Mouse (Mus musculus): Measurements from ENCODE around the gene Pphln1. TPM values are rescaled to one million over a fixed set of nuclear protein-coding genes. Genes with fewer than 3 reads are reported as not detected.

Gene Pphln1
- total and polyA plus RNA-seq, 2 experiments from 2014 or later, result 32.3 to 37.9 TPM

DNA sequence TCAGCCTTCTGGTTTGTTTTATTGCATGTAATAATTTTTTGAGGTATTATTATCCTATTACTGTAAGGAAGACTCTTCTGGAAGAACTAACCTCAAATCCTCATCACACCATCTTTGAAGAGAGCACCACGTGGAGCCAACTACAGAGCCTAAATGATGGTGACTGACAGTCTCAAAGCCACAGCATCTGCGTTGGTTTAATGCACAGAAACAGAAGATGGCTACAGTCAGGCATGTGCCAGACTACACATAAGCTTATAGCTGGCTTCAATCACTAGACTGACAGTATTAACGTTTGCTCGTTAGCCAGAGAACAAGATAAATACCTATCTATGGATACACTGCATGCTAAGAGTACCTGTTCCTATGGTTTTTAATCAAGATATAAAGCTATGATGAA is 138.0 kb downstream of the Pphln1 start:
- Histone ChIP-seq H3K4me3 (ENCODE audit: low read depth, low read length) (no peak overlapping the region), H3K36me3 (ENCODE audit: insufficient read depth) (no peaks in the 10 kb centered on the region), H3K9me3 (ENCODE audit: low read length) (no peaks in the 10 kb centered on the region), H3K27ac (ENCODE audit: low read depth, low read length) (no peak overlapping the region), H3K27me3 (ENCODE audit: insufficient read depth, low read length) (no peaks in the 10 kb centered on the region), H3K4me1 (ENCODE audit: insufficient read depth) (0 out of 2 replicates have a peak, but pooled peaks cover 4% of the 10 kb centered on the region), H3K9ac (no peak overlapping the region), H3K4me2 (ENCODE audit: low read depth) (no peak overlapping the region)
- no peak for TF ChIP-seq CTCF (IDR thresholded peaks at IDR 0.05; ENCODE audit: low read depth)
- 43% methylated on average over 4 of the region's 4 CpGs for WGBS
- ATAC-seq (no peak; the same call in 1 of the 2 replicates), DNase-seq (no peak)

DNA sequence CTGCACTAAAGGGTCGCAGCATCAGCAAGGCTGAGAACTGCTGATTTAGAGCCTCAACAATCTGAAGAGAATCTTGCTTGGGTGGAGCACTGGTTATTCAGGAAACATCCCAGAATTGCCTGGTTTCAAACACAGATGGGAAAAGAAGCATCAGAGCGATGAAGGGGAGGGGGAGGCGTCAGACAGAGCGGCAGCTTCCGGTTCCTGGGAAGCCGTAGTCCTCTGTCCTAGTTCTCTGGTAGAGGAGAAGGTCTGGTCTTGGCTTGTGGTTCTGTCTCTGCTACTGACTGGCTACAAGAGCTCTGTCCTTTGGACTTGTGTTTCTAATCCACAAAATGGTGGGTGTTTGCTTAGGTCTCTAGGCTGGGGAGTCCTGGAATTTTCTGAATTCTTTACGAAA is 139.6 kb downstream of the Pphln1 start:
- Histone ChIP-seq H3K4me3 (ENCODE audit: low read depth, low read length) (no peak overlapping the region), H3K4me1 (ENCODE audit: insufficient read depth) (0 out of 2 replicates have a peak, but pooled peaks cover 4% of the 10 kb centered on the region), H3K9me3 (ENCODE audit: low read length) (no peaks in the 10 kb centered on the region), H3K9ac (no peak overlapping the region), H3K4me2 (ENCODE audit: low read depth) (no peak overlapping the region), H3K36me3 (ENCODE audit: insufficient read depth) (no peaks in the 10 kb centered on the region), H3K27ac (ENCODE audit: low read depth, low read length) (no peak overlapping the region), H3K27me3 (ENCODE audit: insufficient read depth, low read length) (no peaks in the 10 kb centered on the region)
- ATAC-seq (no peak), DNase-seq (no peak)
- no peak for TF ChIP-seq CTCF (IDR thresholded peaks at IDR 0.05; ENCODE audit: low read depth)
- WGBS, result 74% methylated on average over 7 of the region's 7 CpGs

DNA sequence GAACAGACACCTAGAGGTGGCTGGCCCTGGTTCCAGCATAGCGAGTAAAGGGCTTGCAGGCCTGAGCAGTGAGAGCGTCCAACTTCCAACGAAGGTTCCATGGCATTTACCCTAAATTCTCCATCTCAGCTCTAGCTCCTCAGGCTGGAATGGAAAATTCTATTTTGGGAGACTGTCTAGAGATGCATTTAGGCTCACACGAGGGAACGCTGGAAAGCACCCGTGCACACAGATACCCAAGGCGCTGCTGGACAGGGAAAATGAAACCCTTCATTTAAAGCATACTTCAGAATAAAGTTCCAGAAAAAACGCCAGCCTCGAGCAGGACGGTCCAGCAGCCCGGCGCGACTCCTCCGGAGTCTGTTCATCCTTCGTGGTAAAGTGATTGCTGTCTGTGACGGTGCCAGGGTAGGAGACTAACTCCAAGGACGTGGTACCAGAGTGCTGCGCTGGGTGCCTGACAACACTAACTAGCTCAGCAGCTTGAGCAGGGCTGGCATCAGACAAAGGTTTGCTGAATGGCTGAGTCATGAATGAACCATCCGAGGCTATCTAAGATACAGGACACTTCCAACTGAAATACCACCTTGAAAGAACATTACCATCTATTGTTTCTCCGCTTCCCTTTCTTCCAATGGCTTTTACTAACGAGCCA is 140.5 kb downstream of the Pphln1 start:
- Histone ChIP-seq H3K36me3 (ENCODE audit: insufficient read depth) (no peaks in the 10 kb centered on the region), H3K9ac (no peak overlapping the region), H3K27ac (ENCODE audit: low read depth, low read length) (no peak overlapping the region), H3K4me1 (ENCODE audit: insufficient read depth) (0 out of 2 replicates have a peak, but pooled peaks cover 4% of the 10 kb centered on the region), H3K27me3 (ENCODE audit: insufficient read depth, low read length) (no peaks in the 10 kb centered on the region), H3K4me2 (ENCODE audit: low read depth) (no peak overlapping the region), H3K4me3 (ENCODE audit: low read depth, low read length) (no peak overlapping the region), H3K9me3 (ENCODE audit: low read length) (no peaks in the 10 kb centered on the region)
- 71% methylated on average over 21 of the region's 21 CpGs for WGBS
- DNase-seq (no peak), ATAC-seq (no peak)
- no peak for TF ChIP-seq CTCF (IDR thresholded peaks at IDR 0.05; ENCODE audit: low read depth)

DNA sequence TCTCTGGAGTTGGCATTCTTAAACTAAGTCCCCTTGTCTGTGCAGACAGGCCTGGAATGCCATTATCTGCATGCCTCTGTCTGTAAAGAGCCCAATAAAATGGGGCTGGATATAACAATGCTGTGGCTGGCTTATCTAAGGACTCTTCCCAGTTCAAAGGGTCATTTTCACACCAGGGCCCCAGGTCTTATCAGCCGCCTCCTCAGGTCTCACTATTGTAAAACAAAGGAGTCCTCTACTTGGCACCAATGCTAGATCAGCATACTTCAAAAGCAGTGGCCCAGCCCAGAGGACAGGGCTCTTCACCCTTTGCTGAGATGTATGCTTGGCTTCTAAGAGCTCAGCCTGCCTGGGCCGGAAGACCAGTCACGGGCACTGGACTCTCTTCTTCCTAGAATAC is 141.3 kb downstream of the Pphln1 start:
- Histone ChIP-seq H3K36me3 (ENCODE audit: insufficient read depth) (no peaks in the 10 kb centered on the region), H3K4me3 (ENCODE audit: low read depth, low read length) (no peak overlapping the region), H3K4me1 (ENCODE audit: insufficient read depth) (0 out of 2 replicates have a peak, but pooled peaks cover 4% of the 10 kb centered on the region), H3K9ac (no peak overlapping the region), H3K9me3 (ENCODE audit: low read length) (no peaks in the 10 kb centered on the region), H3K4me2 (ENCODE audit: low read depth) (no peak overlapping the region), H3K27ac (ENCODE audit: low read depth, low read length) (no peak overlapping the region), H3K27me3 (ENCODE audit: insufficient read depth, low read length) (no peaks in the 10 kb centered on the region)
- DNase-seq (no peak), ATAC-seq (no peak)
- TF ChIP-seq CTCF (IDR thresholded peaks at IDR 0.05; ENCODE audit: low read depth), result no peak
- 80% methylated on average over 3 of the region's 3 CpGs for WGBS

Other genes starting within 250 kb of the Pphln1 start
- gene Gxylt1, start 123.2 kb upstream of the Pphln1 start, total RNA-seq (2014; rRNA removed), result 5.3 and 7.5 TPM in 2 replicates
- gene Gxylt1, start 123.2 kb upstream of the Pphln1 start, polyA plus RNA-seq (2015; fragmentation: Nextera tagmentation; extraction: Ambion mirVana), result 1.8 and 3.2 TPM in 2 replicates
- 83.7 and 87.4 TPM in 2 replicates for gene Yaf2, start 61.4 kb upstream of the Pphln1 start, total RNA-seq (2014; rRNA removed)
- gene Yaf2, start 61.4 kb upstream of the Pphln1 start, polyA plus RNA-seq (2015; fragmentation: Nextera tagmentation; extraction: Ambion mirVana), result 155 and 160 TPM in 2 replicates
- gene Zcrb1, start within 50 bp of the Pphln1 start, total RNA-seq (2014; rRNA removed), result 52.6 and 56.2 TPM in 2 replicates
- gene Zcrb1, start within 50 bp of the Pphln1 start, polyA plus RNA-seq (2015; fragmentation: Nextera tagmentation; extraction: Ambion mirVana), result 147 and 168 TPM in 2 replicates
- gene Prickle1, start 197.5 kb downstream of the Pphln1 start, total RNA-seq (2014; rRNA removed), result 15.1 and 16.3 TPM in 2 replicates
- 15.4 and 15.6 TPM in 2 replicates for gene Prickle1, start 197.5 kb downstream of the Pphln1 start, polyA plus RNA-seq (2015; fragmentation: Nextera tagmentation; extraction: Ambion mirVana)

Data from forebrain, postnatal 0 days (tissue).